Mouse (Mus musculus): ENCODE data around the gene Olfr180.

Olfr180 gene

GRCm38 (mm10) chr16:58929292-58929691 lies at the start of gene Olfr180:
TSS of gene Olfr180 (minus strand) at chr16:58929392.
- DNase-seq (ENCODE audit: low spot score in 2 of 2), result no peak

- no peak for DNase-seq (ENCODE audit: low spot score in 2 of 2)
Observed at GRCm38 (mm10) chr16:58928655-58929054, 537 bp downstream of the Olfr180 start, which contains the start of gene Olfr181. TSS of gene Olfr181 (minus strand) at chr16:58928755.

- no peak for DNase-seq (ENCODE audit: low spot score in 2 of 2)
Observed at GRCm38 (mm10) chr16:58891963-58892362, 37.2 kb downstream of the Olfr180 start, which contains the start of gene Olfr178. TSS of gene Olfr178 (minus strand) at chr16:58892063.

GRCm38 (mm10) chr16:58884416-58884815 lies 44.8 kb downstream of the Olfr180 start:
- no peak for DNase-seq (ENCODE audit: low spot score in 2 of 2)

- DNase-seq (ENCODE audit: low spot score in 2 of 2), result no peak
Observed at GRCm38 (mm10) chr16:58874668-58875067, 54.5 kb downstream of the Olfr180 start, which contains the start of gene Olfr177. TSS of gene Olfr177 (minus strand) at chr16:58874768.

All from cerebellum, postnatal 4 days (tissue).